ENCODE assay signal across 1 mouse cellular context in the genomic region with DNA sequence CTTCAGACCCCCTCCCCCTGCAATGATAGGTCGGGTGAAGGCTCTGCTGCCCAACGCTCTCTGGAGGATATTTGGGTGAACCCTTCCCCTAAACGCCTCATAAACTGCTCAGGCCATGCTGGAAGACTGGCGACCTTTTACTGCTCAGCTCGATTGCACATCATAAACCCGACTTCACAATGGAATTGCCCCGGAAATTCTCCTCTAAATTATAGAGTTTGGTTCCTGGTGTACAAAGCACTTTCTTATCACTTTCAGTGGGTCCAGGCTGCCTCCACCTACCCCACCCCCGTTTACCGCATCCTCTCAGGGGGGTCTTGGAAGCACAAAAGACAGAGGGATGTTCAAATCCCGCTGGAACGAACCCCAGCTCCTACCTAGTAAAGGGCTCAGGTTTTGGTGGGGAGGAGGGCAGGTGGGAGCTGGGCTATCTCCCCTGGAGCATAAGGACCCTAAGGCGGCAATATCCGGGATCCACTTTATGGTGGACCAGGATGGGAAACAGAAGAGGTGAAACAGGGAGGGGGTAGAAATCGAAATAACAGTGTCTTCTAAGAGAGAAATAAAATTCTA.
TF ChIP-seq lines count a peak whose summit lies in the region.

No protein-coding gene starts in this region.

TF ChIP-seq in myocyte, 11 proteins besides CTCF, POLR2A, EP300 and RAD21:
- TF ChIP-seq SRF (IDR thresholded peaks at IDR 0.05; ENCODE audit: control insufficient read depth, insufficient read length, low read depth), result no peak
